Mouse (Mus musculus) liver, embryonic 14.5 days (tissue): ENCODE data around the gene Atg2a. TPM values are rescaled to one million over a fixed set of nuclear protein-coding genes. Genes with fewer than 3 reads are reported as not detected.

Experiments used
- ATAC-seq: fragments of 200-750 bp; cut with Nextera tagmentation; 2 replicates; pipeline ENCODE4 v1.8.0; 2017; ENCODE audit warnings: moderate number of reproducible peaks, mild to moderate bottlenecking, moderate library complexity; ENCODE audit not compliant: insufficient read depth
- DNase-seq, 3 experiments: peaks; one replicate each; pipeline ENCODE4 v3.0.0-alpha.2; 2012 to 2013; ENCODE audit warnings: low read depth in 3 of 3, low spot score in 3 of 3
- H3K27ac ChIP-seq: fragments of 300-500 bp; sonication (generic); 2 replicates; pipeline ENCODE4 v1.5.1; 2014; ENCODE audit warnings: moderate library complexity, mild to moderate bottlenecking, control low read depth, inconsistent platforms
- H3K27me3 ChIP-seq: fragments of 300-500 bp; sonication (generic); 2 replicates; pipeline ENCODE4 v1.6.1; 2014; ENCODE audit warnings: mild to moderate bottlenecking, low read length, moderate library complexity; ENCODE audit not compliant: control insufficient read depth, insufficient read depth
- H3K36me3 ChIP-seq: fragments of 300-500 bp; sonication (generic); replicated peaks from 2 replicates; pipeline ENCODE4 v1.6.1; 2014; ENCODE audit warnings: low read depth; ENCODE audit not compliant: control insufficient read depth, insufficient read depth
- H3K4me1 ChIP-seq, 2 experiments: fragments of 200-500 bp in 1 of 2; fragments of 300-500 bp in 1 of 2; sonication (generic) in 1 of 2; replicated peaks; 2 replicates each; pipeline ENCODE4 v1.6.1; 2012 to 2014; ENCODE audit warnings: antibody characterized with exemption in 1 of 2, inconsistent platforms in 1 of 2, low read length in 1 of 2; ENCODE audit not compliant: control insufficient read depth in 2 of 2, insufficient read depth in 2 of 2
- H3K4me2 ChIP-seq: fragments of 300-500 bp; sonication (generic); 2 replicates; pipeline ENCODE4 v1.6.1; 2014; ENCODE audit warnings: low read depth, mild to moderate bottlenecking, control low read depth, moderate library complexity
- H3K4me3 ChIP-seq, 2 experiments: fragments of 200-500 bp in 1 of 2; fragments of 300-500 bp in 1 of 2; sonication (generic) in 1 of 2; 2 replicates each; pipeline ENCODE4 v1.5.1; 2012 to 2014; ENCODE audit warnings: low read depth in 2 of 2, low read length in 2 of 2, mild to moderate bottlenecking in 2 of 2, control low read depth in 1 of 2, inconsistent platforms in 1 of 2, moderate library complexity in 1 of 2; ENCODE audit not compliant: insufficient read depth in 1 of 2
- H3K9ac ChIP-seq: fragments of 300-500 bp; sonication (generic); replicated peaks from 2 replicates; pipeline ENCODE4 v1.6.1; 2014; ENCODE audit warnings: mild to moderate bottlenecking, control low read depth, moderate library complexity
- H3K9me3 ChIP-seq: fragments of 300-500 bp; sonication (generic); 2 replicates; pipeline ENCODE4 v1.6.1; 2016; ENCODE audit warnings: low read length, mixed read lengths; ENCODE audit not compliant: control insufficient read depth
- CTCF ChIP-seq: IDR thresholded peaks from 2 replicates; pipeline ENCODE4 v1.5.1; 2016; ENCODE audit warnings: antibody characterized with exemption, low read depth, control low read depth
- EP300 ChIP-seq: IDR thresholded peaks from 2 replicates; pipeline ENCODE4 v1.6.1; 2016; ENCODE audit warnings: antibody characterized with exemption, low read depth
- WGBS: fragments of 180-500 bp; shearing (Covaris S2); extraction: QIAGEN DNeasy Blood & Tissue Kit; methylation state at CpG from one replicate; pipeline ENCODE4 v1.1.7; 2014; ENCODE audit not compliant: insufficient replicate concordance; 5-methylcytosine and 5-hydroxymethylcytosine counted together
- polyA plus RNA-seq, 2 experiments: library from polyadenylated mRNA; depleted of rRNA in 1 of 2; stranded (reverse) in 1 of 2; unstranded in 1 of 2; fragments of >200 nt; fragmentation: Nextera tagmentation in 1 of 2; extraction: Ambion mirVana in 1 of 2; gene quantifications; 2 replicates each; pipeline versions ENCODE4 v1.2.1 to v1.2.3; 2012 to 2014

Atg2a gene
- polyA plus RNA-seq, 2 experiments, result 4.4 to 5.0 TPM

GRCm38 (mm10) chr19:6226135-6226534 is 15.3 kb upstream of the Atg2a start, which contains the start of gene Gpha2:
Gene Gpha2, plus strand, starts transcription at chr19:6226380.
- no peak within 1 kb of the TSS for H3K4me2 ChIP-seq
- no peaks in the 10 kb centered on the region for H3K4me1 ChIP-seq
- 16% methylated on average over 2 of the region's 2 CpGs for WGBS
- H3K27ac ChIP-seq, result no peak within 1 kb of the TSS
- no peaks in the 10 kb centered on the region for H3K9me3 ChIP-seq
- H3K9ac ChIP-seq, result no peak within 1 kb of the TSS
- DNase-seq, result no peak
- ATAC-seq, result peak; percentile 15; the same call in 1 of the 2 replicates
- no peak within 1 kb of the TSS for H3K4me3 ChIP-seq
- no peaks in the 10 kb centered on the region for H3K36me3 ChIP-seq
- TF ChIP-seq CTCF (no peak), EP300 (no peak)
- H3K27me3 ChIP-seq, result no peaks in the 10 kb centered on the region

DNA sequence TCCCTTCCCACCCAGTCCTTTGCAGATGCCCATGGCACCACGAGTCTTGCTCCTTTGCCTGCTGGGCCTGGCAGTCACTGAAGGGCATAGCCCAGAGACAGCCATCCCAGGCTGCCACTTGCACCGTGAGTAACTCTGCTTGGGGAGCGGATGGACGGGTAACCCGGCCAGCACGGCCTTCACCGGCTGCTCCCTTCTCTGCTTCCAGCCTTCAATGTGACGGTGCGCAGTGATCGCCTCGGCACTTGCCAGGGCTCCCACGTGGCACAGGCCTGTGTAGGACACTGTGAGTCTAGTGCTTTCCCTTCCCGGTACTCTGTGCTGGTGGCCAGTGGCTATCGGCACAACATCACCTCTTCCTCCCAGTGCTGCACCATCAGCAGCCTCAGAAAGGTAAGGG is 14.7 kb upstream of the Atg2a start:
- ATAC-seq, result no peak

GRCm38 (mm10) chr19:6227864-6228263 is 13.6 kb upstream of the Atg2a start:
- H3K4me1 ChIP-seq, result no peaks in the 10 kb centered on the region
- H3K27ac ChIP-seq, result no peak overlapping the region
- 64% methylated on average over 4 of the region's 4 CpGs for WGBS
- H3K36me3 ChIP-seq, result no peaks in the 10 kb centered on the region
- TF ChIP-seq EP300 (no peak), CTCF (no peak)
- no peaks in the 10 kb centered on the region for H3K9me3 ChIP-seq
- no peak for DNase-seq
- H3K27me3 ChIP-seq, result no peaks in the 10 kb centered on the region
- ATAC-seq, result no peak
- H3K4me2 ChIP-seq, result no peak overlapping the region
- H3K9ac ChIP-seq, result no peak overlapping the region
- H3K4me3 ChIP-seq, result no peak overlapping the region

More for the DNA sequence above, 14.7 kb upstream of the Atg2a start:
- Histone ChIP-seq H3K4me2 (no peak overlapping the region), H3K27me3 (no peaks in the 10 kb centered on the region), H3K4me3 (no peak overlapping the region), H3K9ac (no peak overlapping the region), H3K4me1 (no peaks in the 10 kb centered on the region), H3K9me3 (no peaks in the 10 kb centered on the region), H3K36me3 (no peaks in the 10 kb centered on the region), H3K27ac (no peak overlapping the region)
- TF ChIP-seq CTCF (no peak; the same call in 1 of the 2 replicates), EP300 (no peak)
- no peak for DNase-seq
- WGBS, result 78% methylated on average over 14 of the region's 14 CpGs

GRCm38 (mm10) chr19:6230411-6230810 is 11.1 kb upstream of the Atg2a start:
- Histone ChIP-seq H3K27ac (no peak overlapping the region), H3K27me3 (no peaks in the 10 kb centered on the region), H3K9ac (no peak overlapping the region), H3K9me3 (no peaks in the 10 kb centered on the region), H3K4me1 (peaks cover 8 to 9% of the 10 kb centered on the region in 2 experiments; a peak in 3 of 4 replicates), H3K4me2 (no peak overlapping the region), H3K36me3 (no peaks in the 10 kb centered on the region), H3K4me3 (no peak overlapping the region)
- ATAC-seq (no peak), DNase-seq (no peak)
- 62% methylated on average over 4 of the region's 4 CpGs for WGBS
- TF ChIP-seq CTCF (no peak), EP300 (no peak)

GRCm38 (mm10) chr19:6231036-6231435 is 10.4 kb upstream of the Atg2a start:
- Histone ChIP-seq H3K4me1 (peaks cover 8 to 10% of the 10 kb centered on the region in 2 experiments; a peak in 3 of 4 replicates), H3K9ac (no peak overlapping the region), H3K27ac (no peak overlapping the region), H3K27me3 (no peaks in the 10 kb centered on the region), H3K36me3 (no peaks in the 10 kb centered on the region), H3K4me2 (no peak overlapping the region), H3K4me3 (no peak overlapping the region), H3K9me3 (no peaks in the 10 kb centered on the region)
- no peak for TF ChIP-seq EP300
- TF ChIP-seq CTCF, result no peak
- ATAC-seq (no peak), DNase-seq (no peak)
- 73% methylated on average over 2 of the region's 2 CpGs for WGBS
